Mouse (Mus musculus) intestine, postnatal 0 days (tissue): Measurements from ENCODE around the gene Uckl1. TPM values are rescaled to one million over a fixed set of nuclear protein-coding genes. Genes with fewer than 3 reads are reported as not detected.

Experiments
- ATAC-seq: fragments of 200-750 bp; cut with Nextera tagmentation; 2 replicates; pipeline ENCODE4 v1.8.0; 2017; ENCODE audit warnings: mild to moderate bottlenecking, moderate TSS enrichment, moderate library complexity
- H3K27ac ChIP-seq: fragments of 300-500 bp; sonication (generic); 2 replicates; pipeline ENCODE4 v1.5.1; 2014; ENCODE audit warnings: mild to moderate bottlenecking, low read depth, low read length, moderate library complexity
- H3K27me3 ChIP-seq: fragments of 300-500 bp; sonication (generic); replicated peaks from 2 replicates; pipeline ENCODE4 v1.6.1; 2014; ENCODE audit warnings: low read length, mixed read lengths; ENCODE audit not compliant: control insufficient read depth, insufficient read depth
- H3K36me3 ChIP-seq: fragments of 300-500 bp; sonication (generic); 2 replicates; pipeline ENCODE4 v1.6.1; 2014; ENCODE audit warnings: mild to moderate bottlenecking, moderate library complexity; ENCODE audit not compliant: control insufficient read depth, insufficient read depth
- H3K4me1 ChIP-seq: fragments of 300-500 bp; sonication (generic); replicated peaks from 2 replicates; pipeline ENCODE4 v1.6.1; 2014; ENCODE audit warnings: antibody characterized with exemption, low read length, mixed read lengths; ENCODE audit not compliant: control insufficient read depth, insufficient read depth
- H3K4me2 ChIP-seq: fragments of 300-500 bp; sonication (generic); replicated peaks from 2 replicates; pipeline ENCODE4 v1.6.1; 2014; ENCODE audit warnings: low read depth, mild to moderate bottlenecking, moderate library complexity
- H3K4me3 ChIP-seq: fragments of 300-500 bp; sonication (generic); 2 replicates; pipeline ENCODE4 v1.5.1; 2014; ENCODE audit warnings: low read depth, low read length
- H3K9ac ChIP-seq: fragments of 300-500 bp; sonication (generic); 2 replicates; pipeline ENCODE4 v1.6.1; 2014; ENCODE audit warnings: mild to moderate bottlenecking, low read depth, low read length
- H3K9me3 ChIP-seq: fragments of 300-500 bp; sonication (generic); 2 replicates; pipeline ENCODE4 v1.6.1; 2016; ENCODE audit warnings: mixed run types; ENCODE audit not compliant: control insufficient read depth
- CTCF ChIP-seq: sonication (generic); IDR thresholded peaks from 2 replicates; pipeline ENCODE4 v1.5.1; 2016; ENCODE audit warnings: low read depth, mild to moderate bottlenecking, control low read depth, antibody characterized with exemption, moderate library complexity
- WGBS: fragments of 180-500 bp; shearing (Covaris S2); extraction: QIAGEN DNeasy Blood & Tissue Kit; methylation state at CpG from one replicate; pipeline ENCODE4 v1.1.7; 2014; 5-methylcytosine and 5-hydroxymethylcytosine counted together
- polyA plus RNA-seq: library from polyadenylated mRNA; unstranded; fragments of >200 nt; fragmentation: Nextera tagmentation; extraction: Ambion mirVana; gene quantifications from 2 replicates; pipeline ENCODE4 v1.2.1, GENCODE M21; 2015

Gene Uckl1
- polyA plus RNA-seq, 1 experiment from 2014 or later: 49.4 TPM

GRCm38 (mm10) chr2:181601751-181602145 lies 17.1 kb upstream of the Uckl1 start:
- Histone ChIP-seq H3K4me2 (peak overlapping the region; percentile 79), H3K27ac (peak overlapping the region; percentile 90), H3K9me3 (no peaks in the 10 kb centered on the region), H3K4me3 (peak overlapping the region; percentile 83), H3K27me3 (no peaks in the 10 kb centered on the region), H3K36me3 (no peaks in the 10 kb centered on the region), H3K4me1 (peaks cover 5% of the 10 kb centered on the region; the same call in 1 of the 2 replicates), H3K9ac (peak overlapping the region; percentile 87)
- TF ChIP-seq CTCF: no peak
- WGBS: 27% methylated on average over 10 of the region's 10 CpGs
- no peak for ATAC-seq

DNA sequence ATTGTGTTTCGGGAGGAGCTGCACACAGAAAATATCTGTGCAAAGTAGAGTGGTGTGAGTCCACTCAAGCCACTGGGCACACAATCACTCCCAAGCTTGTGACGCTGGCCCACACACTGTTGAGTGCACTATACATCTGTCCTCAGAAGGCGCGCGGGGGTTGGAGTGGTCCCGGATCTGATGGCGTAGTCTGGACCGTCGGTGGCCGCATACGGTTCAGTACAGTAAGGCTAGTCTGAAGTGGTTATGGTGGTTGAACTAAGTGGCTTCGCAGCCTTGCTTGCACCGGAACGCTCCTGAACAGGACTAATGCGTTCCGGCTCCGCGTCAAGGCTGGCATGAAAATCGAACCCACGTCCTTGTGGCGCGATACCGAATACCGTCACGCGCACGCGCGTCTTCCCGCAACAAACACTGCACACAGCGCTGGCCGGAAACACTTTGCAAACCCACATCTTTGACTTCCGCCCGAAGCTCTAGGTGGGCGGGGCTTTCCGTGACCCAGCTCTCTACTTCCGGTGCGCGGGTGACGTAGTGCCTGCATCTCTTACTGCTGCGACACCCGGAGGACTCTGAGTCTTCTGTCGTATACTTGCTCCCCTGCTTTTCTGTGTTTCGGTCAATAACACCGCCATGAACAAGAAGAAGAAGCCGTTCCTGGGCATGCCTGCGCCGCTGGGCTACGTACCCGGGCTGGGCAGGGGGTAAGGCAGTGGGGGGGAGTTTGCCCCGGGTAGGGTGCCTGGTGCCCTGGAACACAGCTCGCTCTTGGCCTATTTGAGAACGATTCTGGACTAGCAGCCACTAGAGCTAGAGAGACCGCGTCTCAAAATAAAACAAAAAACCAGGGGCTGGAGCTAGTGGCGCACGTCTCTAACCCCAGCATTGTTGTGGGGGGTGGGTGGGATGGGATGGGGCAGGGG lies 16.4 kb upstream of the Uckl1 start:
- H3K9ac ChIP-seq: peak overlapping the region; percentile 87
- H3K27ac ChIP-seq: peak overlapping the region; percentile 90
- peak; percentile 20; the same call in 1 of the 2 replicates for TF ChIP-seq CTCF
- no peaks in the 10 kb centered on the region for H3K9me3 ChIP-seq
- WGBS: under 1% methylated on average over 57 of the region's 57 CpGs
- peak overlapping the region; percentile 83 for H3K4me3 ChIP-seq
- H3K4me2 ChIP-seq: peak overlapping the region; percentile 79
- peak; percentile 90 for ATAC-seq
- no peaks in the 10 kb centered on the region for H3K36me3 ChIP-seq
- H3K27me3 ChIP-seq: no peaks in the 10 kb centered on the region
- peaks cover 5% of the 10 kb centered on the region; the same call in 1 of the 2 replicates for H3K4me1 ChIP-seq

DNA sequence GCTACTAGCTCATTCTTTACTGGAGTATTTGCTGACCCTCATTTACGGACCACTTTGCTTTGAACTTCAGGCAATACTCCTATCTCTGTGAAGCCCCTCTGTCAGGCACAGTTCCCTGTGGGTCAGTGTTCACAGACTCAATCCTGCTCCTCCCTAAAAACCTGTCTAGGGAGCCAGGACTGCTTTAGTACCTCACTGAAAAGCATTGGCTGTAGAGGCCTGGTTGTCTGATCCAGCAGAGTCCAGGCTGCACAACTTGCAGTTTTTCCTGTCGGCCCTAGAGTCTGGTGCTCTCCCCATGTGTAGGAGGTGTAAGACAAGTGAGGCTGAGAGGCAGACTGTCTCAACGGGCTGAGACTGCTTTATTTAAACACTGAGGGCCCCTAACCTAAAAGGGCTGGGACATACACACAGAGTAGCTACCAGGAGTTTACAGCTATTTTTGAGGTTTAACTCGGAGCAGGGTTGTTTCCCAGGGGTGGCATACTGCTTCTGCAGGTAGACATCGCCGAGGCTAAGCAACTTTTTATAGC lies 15.6 kb upstream of the Uckl1 start:
- peak overlapping the region; percentile 79 for H3K4me2 ChIP-seq
- ATAC-seq: no peak
- H3K4me3 ChIP-seq: peak overlapping the region; percentile 83
- 51% methylated on average over 6 of the region's 6 CpGs for WGBS
- H3K27me3 ChIP-seq: no peaks in the 10 kb centered on the region
- H3K4me1 ChIP-seq: peaks cover 5% of the 10 kb centered on the region; the same call in 1 of the 2 replicates
- no peaks in the 10 kb centered on the region for H3K9me3 ChIP-seq
- no peak for TF ChIP-seq CTCF
- H3K27ac ChIP-seq: no peak overlapping the region
- H3K9ac ChIP-seq: no peak overlapping the region
- H3K36me3 ChIP-seq: no peaks in the 10 kb centered on the region

DNA sequence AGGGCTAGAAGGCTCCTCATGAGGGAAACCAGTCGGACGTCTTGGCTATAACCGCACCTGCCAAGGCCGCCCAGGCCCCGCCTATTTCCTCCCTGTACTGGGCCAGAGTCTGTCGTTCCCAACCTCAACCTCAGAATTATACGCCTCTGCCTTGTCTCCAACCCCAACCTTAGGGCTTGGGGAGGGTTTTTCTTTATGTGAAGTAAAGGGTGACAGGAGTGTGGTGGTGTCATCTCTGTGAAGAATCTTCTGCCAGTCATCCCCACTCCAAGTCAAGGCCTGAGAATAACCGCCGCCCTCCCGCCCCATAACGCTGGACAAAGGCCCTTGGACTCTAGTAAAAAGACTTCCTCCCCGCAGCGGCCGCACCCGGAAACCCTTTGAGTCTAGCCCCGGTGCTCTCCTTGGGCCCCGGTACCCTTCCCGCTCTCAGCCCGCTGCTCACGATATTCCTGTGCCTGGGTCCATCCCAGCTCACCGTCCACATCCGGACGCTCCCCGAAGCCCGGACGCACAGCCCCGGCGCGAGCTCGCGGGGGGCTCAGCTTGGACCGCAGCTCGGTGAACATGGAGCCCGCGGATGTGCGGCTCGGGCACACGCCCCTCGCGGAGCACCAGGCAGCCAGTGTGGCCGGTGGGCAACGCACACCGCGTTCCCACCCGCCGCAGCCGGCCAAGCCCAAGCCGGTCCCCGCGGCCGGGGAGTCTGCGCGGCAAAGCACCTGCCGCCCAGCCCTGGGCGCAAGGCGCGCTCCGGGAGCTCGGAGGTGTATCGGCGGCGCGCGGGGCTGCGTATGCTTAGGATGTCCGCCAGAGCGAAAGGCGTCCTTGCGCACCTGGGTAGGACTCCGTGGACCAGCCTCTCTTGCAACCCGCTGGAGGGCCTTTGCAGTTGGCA lies 14.0 kb upstream of the Uckl1 start, which contains the start of gene Samd10:
TSS of gene Samd10 (minus strand) at position 759 of the 898 bp plus-strand sequence.
- H3K9me3 ChIP-seq: no peaks in the 10 kb centered on the region
- no peaks in the 10 kb centered on the region for H3K36me3 ChIP-seq
- H3K27ac ChIP-seq: peak within 1 kb of the TSS; percentile 97
- H3K27me3 ChIP-seq: no peaks in the 10 kb centered on the region
- 1% methylated on average over 71 of the region's 71 CpGs for WGBS
- ATAC-seq: peak; percentile 61
- peak within 1 kb of the TSS; percentile 87 for H3K4me2 ChIP-seq
- H3K4me1 ChIP-seq: peaks cover 5% of the 10 kb centered on the region; the same call in 1 of the 2 replicates
- peak within 1 kb of the TSS; percentile 78 for H3K4me3 ChIP-seq
- H3K9ac ChIP-seq: peak within 1 kb of the TSS; percentile 79
- peak; percentile 38 for TF ChIP-seq CTCF

GRCm38 (mm10) chr2:181597378-181598061 lies 12.8 kb upstream of the Uckl1 start:
- peaks cover 5% of the 10 kb centered on the region; the same call in 1 of the 2 replicates for H3K4me1 ChIP-seq
- H3K4me3 ChIP-seq: no peak overlapping the region
- no peak overlapping the region for H3K9ac ChIP-seq
- no peak overlapping the region for H3K27ac ChIP-seq
- H3K9me3 ChIP-seq: no peaks in the 10 kb centered on the region
- H3K4me2 ChIP-seq: peak overlapping the region; percentile 13; the same call in 1 of the 2 replicates
- TF ChIP-seq CTCF: 0 out of 2 replicates have a peak, but pooled peaks have one; percentile 21
- no peaks in the 10 kb centered on the region for H3K36me3 ChIP-seq
- ATAC-seq: no peak
- no peaks in the 10 kb centered on the region for H3K27me3 ChIP-seq
- WGBS: 59% methylated on average over 7 of the region's 7 CpGs
